Mouse (Mus musculus): ENCODE results near the gene Net1.
"Not testable (repeated sequence)": the region's sequence is repeated elsewhere in the genome, so short reads cannot be mapped to it uniquely, and the experiment has no call there.

Net1 gene

DNA sequence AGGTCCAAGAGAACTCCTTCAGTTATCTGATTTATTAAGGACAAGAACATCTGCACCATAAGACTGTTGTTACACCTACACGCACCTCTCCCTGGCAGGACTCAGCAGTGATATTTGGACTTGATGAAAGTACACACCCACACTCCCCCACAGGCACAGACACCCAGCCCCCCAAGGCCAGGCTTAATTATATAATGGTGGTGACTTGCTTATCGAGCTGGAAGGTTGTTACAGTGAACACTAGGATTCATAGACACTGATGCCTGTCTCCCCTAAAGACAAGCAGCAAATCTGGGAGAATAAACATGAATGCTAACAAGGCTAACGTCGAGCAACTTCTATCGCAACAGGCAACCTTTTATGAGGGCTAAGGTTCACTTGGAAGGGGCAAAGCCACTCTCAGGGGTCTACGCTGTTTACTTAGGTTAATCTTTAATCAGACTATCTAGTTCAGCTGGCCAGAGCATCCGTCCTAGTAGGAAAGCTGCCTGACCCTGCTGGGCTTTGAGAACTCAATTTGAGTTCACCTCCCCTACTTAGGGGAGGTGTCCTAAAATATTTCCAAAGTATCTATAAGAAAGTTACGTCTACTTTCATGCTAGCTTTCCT, 26.4 kb downstream of the Net1 start:
- DNase-seq (ENCODE audit: low read depth, low spot score), result no peak

DNA sequence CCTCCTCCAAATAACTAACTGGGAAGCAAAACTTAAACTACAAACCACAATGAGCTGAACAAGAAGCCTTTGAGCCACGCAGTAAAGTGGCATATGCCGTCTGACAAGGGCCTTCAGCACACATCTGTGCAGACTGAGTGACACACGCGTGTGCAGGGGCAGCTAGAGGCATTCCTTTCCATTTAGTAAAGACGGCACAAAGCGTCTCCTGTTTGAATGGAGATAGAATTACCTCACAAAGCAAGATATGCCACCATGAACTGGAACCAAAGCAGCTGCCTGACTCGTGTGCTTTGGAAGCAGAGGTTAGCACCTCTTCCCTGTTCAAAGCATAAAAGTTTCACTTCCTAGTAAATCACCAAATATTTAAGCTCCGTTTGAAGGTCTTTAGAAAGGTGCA, 28.0 kb downstream of the Net1 start:
- DNase-seq (ENCODE audit: low read depth, low spot score), result no peak

GRCm38 (mm10) chr13:3889111-3889510, 28.9 kb downstream of the Net1 start:
- no peak for DNase-seq (ENCODE audit: low read depth, low spot score)

GRCm38 (mm10) chr13:3886663-3887062, 31.4 kb downstream of the Net1 start:
- DNase-seq (ENCODE audit: low read depth, low spot score), result no peak

- no peak for DNase-seq (ENCODE audit: low read depth, low spot score)
Observed at GRCm38 (mm10) chr13:3877679-3878220, 40.3 kb downstream of the Net1 start.

DNA sequence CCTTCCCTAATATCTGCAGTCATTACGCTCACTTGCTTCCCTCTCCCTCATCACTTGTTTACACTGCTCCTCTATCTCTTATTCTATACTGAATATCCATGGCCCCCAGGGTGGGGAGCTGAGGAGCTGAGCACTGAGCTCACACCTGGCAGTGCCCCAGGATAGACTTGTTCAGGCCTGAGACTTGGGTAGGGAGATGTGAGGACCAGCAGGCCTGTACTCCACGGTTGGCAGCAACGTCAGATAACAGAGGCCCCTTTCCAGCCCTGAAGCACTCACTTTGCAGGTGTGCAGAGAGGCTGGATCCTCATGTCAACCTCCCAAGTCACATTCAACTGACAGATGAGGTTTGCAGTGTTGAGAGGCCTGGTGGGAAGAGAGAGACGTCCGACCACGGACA, 40.8 kb downstream of the Net1 start:
- no peak for DNase-seq (ENCODE audit: low read depth, low spot score)

DNA sequence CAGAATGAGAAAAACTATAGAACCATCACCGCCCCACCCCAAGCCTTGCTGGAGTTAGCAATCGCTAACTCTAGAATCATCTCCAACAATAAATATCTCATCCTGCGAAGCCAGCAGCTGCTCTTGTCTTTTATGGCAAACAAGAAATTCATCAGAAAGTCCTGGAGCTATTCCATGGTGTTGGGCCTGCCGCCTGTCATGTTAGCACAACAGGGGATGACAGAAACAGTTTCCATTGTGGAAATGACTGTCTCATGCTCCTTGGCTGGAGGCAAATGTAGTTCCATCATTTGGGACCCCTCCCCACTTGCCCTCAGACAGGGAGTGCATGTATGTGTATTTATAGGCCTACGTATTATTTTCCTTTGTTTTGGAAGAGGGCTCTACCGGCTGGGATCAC, 41.6 kb downstream of the Net1 start:
- DNase-seq (ENCODE audit: low read depth, low spot score), result no peak

GRCm38 (mm10) chr13:3872832-3873231, 45.2 kb downstream of the Net1 start:
- DNase-seq (ENCODE audit: low read depth, low spot score), result no peak

DNA sequence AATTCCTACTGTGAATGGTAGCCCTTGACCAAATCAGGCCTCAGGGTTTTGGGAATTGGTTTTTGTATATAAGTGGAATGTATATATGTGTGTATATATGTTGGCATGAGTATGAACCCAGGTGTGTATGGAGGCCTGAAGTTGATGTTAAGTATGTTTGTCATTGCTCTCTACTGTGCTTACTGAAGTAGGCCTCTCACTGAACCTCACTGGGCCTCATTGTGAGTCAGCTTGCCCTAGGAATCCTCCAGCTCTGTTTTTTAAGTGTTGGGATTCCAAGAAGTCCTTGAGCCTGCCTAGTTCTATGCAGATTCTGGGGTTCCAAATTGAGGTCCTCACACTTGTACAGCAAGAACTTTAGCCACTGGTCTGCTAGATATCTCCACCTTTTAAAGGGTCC, 48.1 kb downstream of the Net1 start:
- no peak for DNase-seq (ENCODE audit: low read depth, low spot score)

GRCm38 (mm10) chr13:3867158-3867557, 50.9 kb downstream of the Net1 start:
- no peak for DNase-seq (ENCODE audit: low read depth, low spot score)

DNA sequence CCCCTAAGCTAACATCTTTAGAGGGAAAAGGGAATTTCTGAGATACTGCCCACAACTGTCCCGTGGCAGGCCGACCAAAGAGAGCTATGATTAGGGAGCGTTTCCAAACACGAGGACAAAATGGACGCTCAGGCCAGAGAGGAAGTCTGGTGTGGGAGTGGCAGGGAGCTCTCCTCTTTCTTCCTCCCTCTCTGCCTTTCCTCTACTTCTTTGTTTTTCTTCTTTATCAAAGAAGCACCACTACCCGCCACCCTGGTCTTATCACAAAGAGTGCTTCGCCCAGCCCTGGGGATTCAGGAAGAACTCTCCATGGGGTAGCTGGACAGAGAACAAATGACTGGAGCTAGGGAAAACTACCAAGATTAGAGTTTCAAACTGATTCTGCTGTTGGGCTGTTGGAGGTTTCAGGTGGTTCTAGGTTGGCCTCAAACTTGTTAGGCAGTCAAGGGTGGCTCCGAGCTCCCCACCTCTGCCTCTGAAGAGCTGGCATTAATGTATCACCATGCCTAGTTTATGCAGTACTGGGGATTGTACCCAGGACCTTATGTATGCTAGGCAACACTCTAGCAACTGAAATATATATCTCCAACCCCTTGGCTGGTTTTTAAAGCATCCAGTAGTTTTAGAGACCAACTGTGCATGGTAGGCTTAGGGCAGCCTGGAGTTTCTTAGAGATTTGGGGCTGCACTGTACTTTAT, 51.5 kb downstream of the Net1 start:
- DNase-seq (ENCODE audit: low read depth, low spot score), result no peak

DNA sequence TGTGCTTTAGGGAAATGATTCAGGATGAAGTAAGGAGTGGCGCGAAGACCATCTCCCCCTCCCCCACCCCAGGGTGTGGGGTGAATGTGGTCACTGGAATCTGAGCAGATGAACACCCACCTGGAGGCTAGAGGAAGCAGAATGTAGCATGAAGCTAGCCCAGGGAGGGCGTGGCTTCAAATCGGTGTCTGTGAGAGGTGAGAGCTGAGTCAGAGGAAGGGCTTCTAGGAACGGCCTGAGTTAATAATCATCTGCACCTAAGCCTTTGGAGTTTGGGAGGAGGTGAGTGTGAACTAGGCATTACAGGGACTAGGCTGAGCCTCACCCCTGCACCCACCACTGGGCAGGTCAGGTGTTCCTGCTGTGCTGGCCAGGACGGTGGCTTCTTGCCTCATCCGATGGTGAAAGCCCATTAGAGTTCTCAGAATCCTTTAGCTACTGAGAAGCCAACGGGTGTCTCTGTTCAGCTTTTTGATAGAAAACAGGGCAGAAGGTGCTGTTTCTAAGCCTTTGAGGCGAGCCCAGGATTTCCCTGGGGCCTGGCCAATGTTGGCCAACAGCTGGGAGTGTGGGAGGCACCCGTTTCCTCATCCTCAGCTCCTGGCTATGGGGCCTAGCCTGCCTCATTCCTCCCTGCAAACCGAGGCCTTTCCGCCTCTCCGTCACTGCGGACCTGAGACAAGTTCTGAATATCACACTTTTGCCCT, 52.2 kb downstream of the Net1 start:
- no peak for DNase-seq (ENCODE audit: low read depth, low spot score)

DNA sequence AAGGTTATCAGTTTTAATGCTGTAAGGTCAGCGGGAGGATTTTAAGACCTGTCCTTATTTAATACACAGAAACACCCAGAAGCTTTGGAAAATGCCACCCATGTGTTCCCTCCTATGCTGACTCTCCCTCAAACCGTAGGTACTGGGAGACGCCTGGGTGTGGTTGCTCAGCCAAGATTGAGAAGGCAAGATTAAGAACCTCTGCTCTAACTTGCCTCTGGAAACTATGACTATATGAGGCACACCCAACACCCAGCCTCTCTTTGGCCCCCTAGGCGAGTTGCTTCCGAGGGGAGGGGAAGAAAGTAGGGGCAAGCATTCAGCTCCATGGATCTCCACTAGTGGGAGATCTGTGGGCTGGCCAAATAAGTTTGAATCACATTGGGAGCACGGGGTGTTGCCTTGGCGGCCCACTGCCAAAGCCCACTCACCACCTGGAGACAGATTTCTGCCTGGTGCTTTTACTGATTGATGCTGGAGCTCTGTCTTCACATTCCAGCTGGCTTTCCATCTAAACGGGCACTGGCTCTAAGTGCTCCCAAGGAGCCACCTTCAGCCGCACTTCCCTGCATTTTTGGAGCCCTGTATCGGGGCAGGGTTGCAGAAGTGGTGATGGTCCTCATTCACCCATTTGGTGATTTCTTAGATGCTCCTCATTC, 55.0 kb downstream of the Net1 start:
- DNase-seq (ENCODE audit: low read depth, low spot score), result no peak

GRCm38 (mm10) chr13:3862325-3862724, 55.7 kb downstream of the Net1 start:
- no peak for DNase-seq (ENCODE audit: low read depth, low spot score)

- no peak for DNase-seq (ENCODE audit: low read depth, low spot score)
Observed at GRCm38 (mm10) chr13:3861251-3861650, 56.8 kb downstream of the Net1 start.

DNA sequence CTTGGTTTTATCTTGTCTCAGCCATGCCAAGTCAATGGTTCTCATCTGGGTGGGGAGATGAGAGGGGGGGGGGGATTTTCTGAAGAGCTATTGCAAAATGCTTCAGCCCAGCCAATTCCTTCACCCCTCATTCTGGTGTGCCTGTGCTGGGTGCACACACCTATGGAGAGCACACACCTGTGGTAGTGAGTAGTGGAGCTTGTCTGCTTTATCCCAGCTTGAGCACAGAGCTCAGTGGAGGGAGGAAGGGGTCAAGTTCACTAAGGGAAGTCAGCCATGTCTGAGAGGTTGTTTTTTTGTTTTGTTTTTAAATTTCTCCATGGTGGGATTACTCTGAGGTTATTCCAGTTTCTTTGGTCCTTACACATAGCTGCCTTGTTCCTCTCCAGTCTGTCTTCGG, 61.8 kb downstream of the Net1 start:
- no peak for DNase-seq (ENCODE audit: low read depth, low spot score)

DNA sequence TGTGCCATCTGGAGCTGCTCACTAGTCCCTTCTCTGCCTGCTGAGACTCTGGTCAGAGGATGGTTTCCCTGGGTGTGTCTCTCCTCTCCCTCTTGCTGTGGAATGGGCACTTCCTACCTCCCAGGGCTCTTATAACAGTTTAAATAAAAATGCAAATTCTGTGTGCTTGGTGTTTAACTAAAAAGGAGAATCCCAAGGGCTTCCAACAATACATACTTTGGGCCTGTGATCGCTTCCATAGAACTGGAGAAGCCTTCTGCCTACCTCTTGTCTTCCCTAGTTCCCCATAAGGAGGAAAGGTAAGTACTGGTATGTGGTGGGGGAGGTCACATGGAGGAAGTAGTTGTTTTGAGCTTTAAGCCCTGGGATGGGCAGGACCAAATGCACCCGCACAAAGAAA, 63.2 kb downstream of the Net1 start:
- DNase-seq (ENCODE audit: low read depth, low spot score), result no peak

- not testable (repeated sequence) for DNase-seq (ENCODE audit: low read depth, low spot score)
Observed at GRCm38 (mm10) chr13:3853648-3854333, 64.2 kb downstream of the Net1 start, which contains the start of gene Calm5. Gene Calm5, plus strand, starts transcription at chr13:3854173.

GRCm38 (mm10) chr13:3850330-3850729, 67.7 kb downstream of the Net1 start:
- DNase-seq (ENCODE audit: low read depth, low spot score), result no peak

DNA sequence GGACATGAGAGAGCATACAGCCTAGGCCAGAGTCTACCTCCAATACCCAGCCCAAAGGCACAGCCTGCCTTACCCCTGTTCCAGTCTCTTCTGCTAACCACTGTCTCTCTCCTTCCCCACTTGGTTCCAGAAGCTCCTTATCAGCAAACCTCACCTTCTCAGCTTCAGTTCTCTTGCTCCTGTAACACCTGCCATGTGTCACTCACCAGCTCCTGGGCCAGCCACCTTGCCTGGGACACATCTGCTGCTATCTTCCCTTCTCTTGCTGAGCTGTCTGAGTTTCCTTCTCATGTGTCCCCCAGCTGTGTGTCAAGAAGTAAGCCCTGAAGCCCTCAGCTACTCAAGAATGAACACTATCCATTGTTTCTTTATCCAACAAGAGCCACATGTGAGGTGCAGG, 77.4 kb downstream of the Net1 start:
- not testable (repeated sequence) for DNase-seq (ENCODE audit: low read depth, low spot score)

DNA sequence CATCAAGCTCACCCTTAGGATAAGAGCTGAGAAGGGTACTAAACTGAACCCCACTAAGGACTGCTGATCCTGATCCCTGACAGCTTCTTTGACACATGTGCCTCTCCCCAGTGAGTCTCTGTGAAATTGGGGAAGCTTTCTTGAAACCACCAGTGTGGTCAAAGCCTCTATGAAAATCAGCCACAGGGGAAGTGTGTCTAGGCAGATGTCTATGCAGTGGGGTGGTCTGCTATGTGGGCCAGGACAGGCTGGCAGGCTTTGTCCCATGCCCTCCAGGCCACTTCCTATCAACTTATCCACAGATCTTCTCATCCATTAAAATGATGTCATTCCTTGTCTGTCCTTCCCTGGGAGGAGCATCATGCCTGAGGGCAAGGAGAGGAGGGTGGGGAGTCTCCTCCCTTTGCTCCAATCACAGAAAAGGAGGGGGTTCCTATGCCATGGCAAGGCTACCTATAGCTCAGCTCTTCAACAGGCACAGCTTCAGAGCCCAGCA, 80.7 kb downstream of the Net1 start, which contains the start of gene Calm4:
Gene Calm4, plus strand, starts transcription at position 446 of the 496 bp plus-strand sequence.
- DNase-seq (ENCODE audit: low read depth, low spot score), result not testable (repeated sequence)

Data from retina, adult 2 months (tissue).